Mouse (Mus musculus) midbrain, embryonic 11.5 days (tissue): ENCODE results near the gene Edn2. TPM values are rescaled to one million over a fixed set of nuclear protein-coding genes. Genes with fewer than 3 reads are reported as not detected.

Experiments used
- ATAC-seq: fragments of 200-750 bp; cut with Nextera tagmentation; 2 replicates; pipeline ENCODE4 v1.8.0; 2017; ENCODE audit warnings: moderate TSS enrichment, moderate library complexity; ENCODE audit not compliant: low FRiP score
- DNase-seq: peaks from one replicate; pipeline ENCODE4 v3.0.0; 2015; ENCODE audit warnings: low spot score; ENCODE audit errors: missing footprints
- H3K27ac ChIP-seq: fragments of 300-500 bp; sonication (generic); 2 replicates; pipeline ENCODE4 v1.5.1; 2014; ENCODE audit warnings: low read depth, low read length
- H3K27me3 ChIP-seq: fragments of 300-500 bp; sonication (generic); 2 replicates; pipeline ENCODE4 v1.6.1; 2014; ENCODE audit warnings: mild to moderate bottlenecking, low read length, moderate library complexity, mixed read lengths; ENCODE audit not compliant: control insufficient read depth, insufficient read depth
- H3K36me3 ChIP-seq: fragments of 300-500 bp; sonication (generic); 2 replicates; pipeline ENCODE4 v1.6.1; 2014; ENCODE audit warnings: mild to moderate bottlenecking, low read length, moderate library complexity, mixed read lengths; ENCODE audit not compliant: control insufficient read depth, insufficient read depth
- H3K4me1 ChIP-seq: fragments of 300-500 bp; sonication (generic); 2 replicates; pipeline ENCODE4 v1.6.1; 2014; ENCODE audit warnings: low read length; ENCODE audit not compliant: control insufficient read depth, insufficient read depth
- H3K4me2 ChIP-seq: fragments of 300-500 bp; sonication (generic); 2 replicates; pipeline ENCODE4 v1.6.1; 2014; ENCODE audit warnings: mild to moderate bottlenecking, moderate library complexity
- H3K4me3 ChIP-seq: fragments of 300-500 bp; sonication (generic); 2 replicates; pipeline ENCODE4 v1.5.1; 2014; ENCODE audit warnings: low read depth, low read length
- H3K9ac ChIP-seq: fragments of 300-500 bp; sonication (generic); 2 replicates; pipeline ENCODE4 v1.6.1; 2014; ENCODE audit warnings: low read length
- H3K9me3 ChIP-seq: fragments of 300-500 bp; sonication (generic); 2 replicates; pipeline ENCODE4 v1.6.1; 2016; ENCODE audit warnings: low read length; ENCODE audit not compliant: control insufficient read depth
- WGBS: fragments of 180-500 bp; shearing (Covaris S2); extraction: QIAGEN DNeasy Blood & Tissue Kit; methylation state at CpG from one replicate; pipeline ENCODE4 v1.1.7; 2014; 5-methylcytosine and 5-hydroxymethylcytosine counted together
- polyA plus RNA-seq: library from polyadenylated mRNA; unstranded; fragments of >200 nt; fragmentation: Nextera tagmentation; extraction: Ambion mirVana; gene quantifications from 2 replicates; pipeline ENCODE4 v1.2.1, GENCODE M21; 2014

Edn2 gene
- polyA plus RNA-seq, 1 experiment from 2014 or later, result not detected

GRCm38 (mm10) chr4:120168346-120168745 lies 7.3 kb downstream of the Edn2 start:
- no peak for ATAC-seq
- 95% methylated on average over 4 of the region's 4 CpGs for WGBS
- no peak overlapping the region for H3K27ac ChIP-seq
- peak; percentile 80 for DNase-seq
- H3K4me3 ChIP-seq, result no peak overlapping the region
- H3K4me1 ChIP-seq, result peaks cover 2% of the 10 kb centered on the region
- H3K9me3 ChIP-seq, result no peaks in the 10 kb centered on the region
- H3K4me2 ChIP-seq, result no peak overlapping the region
- no peak overlapping the region for H3K9ac ChIP-seq
- no peaks in the 10 kb centered on the region for H3K36me3 ChIP-seq
- no peaks in the 10 kb centered on the region for H3K27me3 ChIP-seq

DNA sequence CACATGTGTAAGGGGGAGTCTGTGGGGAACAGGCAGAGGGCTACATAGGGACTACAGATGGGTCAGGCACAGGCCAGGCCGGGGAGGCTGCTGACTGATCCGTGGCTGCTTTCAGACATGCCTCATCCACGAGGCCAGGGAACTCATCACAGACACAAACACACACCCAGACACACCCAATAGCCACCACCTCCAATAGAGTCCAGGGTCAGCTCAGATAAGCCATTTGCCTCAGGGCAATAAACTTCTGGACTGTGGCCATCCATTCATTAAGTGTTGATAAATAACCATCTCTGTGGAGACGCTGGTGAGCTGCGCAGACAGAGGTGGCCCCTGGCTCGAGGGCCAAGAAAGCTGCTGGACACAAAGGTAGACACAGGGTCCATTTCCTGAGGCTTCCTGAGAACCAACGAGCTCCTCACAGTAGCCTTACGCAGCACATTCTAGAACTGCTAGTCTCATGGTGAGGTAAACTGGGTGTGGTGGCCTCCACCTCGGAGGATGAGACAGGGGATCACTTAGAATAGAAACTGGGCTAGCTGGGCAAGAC lies 9.5 kb downstream of the Edn2 start:
- 79% methylated on average over 9 of the region's 9 CpGs for WGBS
- Histone ChIP-seq H3K27me3 (no peaks in the 10 kb centered on the region), H3K36me3 (no peaks in the 10 kb centered on the region), H3K27ac (no peak overlapping the region), H3K9ac (no peak overlapping the region), H3K9me3 (no peaks in the 10 kb centered on the region), H3K4me1 (peaks cover 2% of the 10 kb centered on the region), H3K4me3 (no peak overlapping the region), H3K4me2 (no peak overlapping the region)
- peak; percentile 54 for DNase-seq
- no peak for ATAC-seq

DNA sequence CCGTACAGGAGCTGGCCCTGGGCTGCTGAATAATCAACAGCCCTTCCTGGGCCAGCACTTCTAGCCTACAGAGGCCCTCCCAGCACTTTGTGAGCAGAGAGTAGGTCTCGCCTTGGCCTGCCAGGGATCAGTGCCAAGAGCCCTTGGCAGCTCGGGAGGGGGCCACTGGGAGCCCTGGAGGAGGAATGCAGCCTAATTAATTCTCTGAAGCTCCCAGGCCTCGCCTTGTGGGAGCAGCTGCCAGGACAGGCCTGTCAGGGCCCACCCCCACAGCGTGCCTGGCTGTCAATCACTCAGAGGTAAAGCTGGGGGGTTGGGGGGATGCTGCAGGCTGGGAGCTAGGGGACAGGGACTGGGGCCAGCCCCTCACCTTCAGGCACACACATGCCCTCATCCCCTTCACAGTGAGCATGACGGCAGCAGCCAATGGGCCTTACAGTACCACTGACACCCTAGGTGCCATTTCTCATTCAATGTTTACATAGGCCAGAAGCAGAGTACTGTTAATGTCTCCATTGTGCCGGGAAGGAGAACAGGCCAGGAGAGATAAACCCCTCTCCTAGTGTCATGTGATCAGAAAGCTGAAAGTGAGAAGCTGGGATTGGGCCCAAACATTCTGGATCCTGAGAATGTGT lies 11.2 kb downstream of the Edn2 start:
- Histone ChIP-seq H3K9me3 (no peaks in the 10 kb centered on the region), H3K36me3 (no peaks in the 10 kb centered on the region), H3K4me3 (no peak overlapping the region), H3K27ac (no peak overlapping the region), H3K4me2 (no peak overlapping the region), H3K4me1 (peaks cover 2% of the 10 kb centered on the region), H3K9ac (no peak overlapping the region), H3K27me3 (no peaks in the 10 kb centered on the region)
- ATAC-seq (peak; percentile 85), DNase-seq (peak; percentile 83)
- WGBS, result 32% methylated on average over 7 of the region's 7 CpGs

DNA sequence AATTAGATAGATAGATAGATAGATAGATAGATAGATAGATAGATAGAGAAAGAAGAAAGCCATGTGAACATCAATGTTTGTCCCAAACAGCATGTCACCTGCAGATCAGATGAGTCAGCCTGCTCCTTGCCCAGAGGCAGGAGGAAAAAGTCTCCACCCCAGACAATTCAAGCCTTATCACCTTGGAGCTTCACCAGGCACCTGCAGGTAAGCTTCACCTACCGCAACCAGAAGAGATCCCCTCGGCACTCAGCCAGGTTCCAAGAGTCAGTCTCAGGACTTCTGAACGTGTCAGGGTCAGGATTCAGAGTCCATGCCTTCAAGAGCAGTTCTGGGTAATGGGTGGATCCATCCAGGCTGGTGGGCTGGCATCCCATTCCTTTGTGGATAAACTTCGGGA lies 18.1 kb downstream of the Edn2 start:
- 83% methylated on average over 4 of the region's 4 CpGs for whole genome bisulfite sequencing
- H3K4me1 ChIP-seq, result no peaks in the 10 kb centered on the region
- H3K9ac ChIP-seq, result no peak overlapping the region
- peak; percentile 2 for DNase-seq
- H3K9me3 ChIP-seq, result no peaks in the 10 kb centered on the region
- H3K4me2 ChIP-seq, result no peak overlapping the region
- H3K27me3 ChIP-seq, result no peaks in the 10 kb centered on the region
- no peak for ATAC-seq
- no peak overlapping the region for H3K4me3 ChIP-seq
- no peak overlapping the region for H3K27ac ChIP-seq
- no peaks in the 10 kb centered on the region for H3K36me3 ChIP-seq

GRCm38 (mm10) chr4:120180535-120180934 lies 19.5 kb downstream of the Edn2 start:
- Histone ChIP-seq H3K9ac (no peak overlapping the region), H3K4me2 (no peak overlapping the region), H3K4me3 (no peak overlapping the region), H3K9me3 (no peaks in the 10 kb centered on the region), H3K36me3 (no peaks in the 10 kb centered on the region), H3K4me1 (no peaks in the 10 kb centered on the region), H3K27ac (no peak overlapping the region), H3K27me3 (no peaks in the 10 kb centered on the region)
- ATAC-seq, result no peak
- peak; percentile 8 for DNase-seq

- H3K4me3 ChIP-seq, result no peak overlapping the region
- no peak overlapping the region for H3K27ac ChIP-seq
- WGBS, result 29% methylated on average over 5 of the region's 5 CpGs
- H3K27me3 ChIP-seq, result no peaks in the 10 kb centered on the region
- H3K9ac ChIP-seq, result no peak overlapping the region
- no peaks in the 10 kb centered on the region for H3K4me1 ChIP-seq
- H3K4me2 ChIP-seq, result no peak overlapping the region
- no peak for DNase-seq
- no peaks in the 10 kb centered on the region for H3K9me3 ChIP-seq
- no peaks in the 10 kb centered on the region for H3K36me3 ChIP-seq
- no peak for ATAC-seq
These were observed 23.5 kb downstream of the Edn2 start for GRCm38 (mm10) chr4:120184374-120184991.

DNA sequence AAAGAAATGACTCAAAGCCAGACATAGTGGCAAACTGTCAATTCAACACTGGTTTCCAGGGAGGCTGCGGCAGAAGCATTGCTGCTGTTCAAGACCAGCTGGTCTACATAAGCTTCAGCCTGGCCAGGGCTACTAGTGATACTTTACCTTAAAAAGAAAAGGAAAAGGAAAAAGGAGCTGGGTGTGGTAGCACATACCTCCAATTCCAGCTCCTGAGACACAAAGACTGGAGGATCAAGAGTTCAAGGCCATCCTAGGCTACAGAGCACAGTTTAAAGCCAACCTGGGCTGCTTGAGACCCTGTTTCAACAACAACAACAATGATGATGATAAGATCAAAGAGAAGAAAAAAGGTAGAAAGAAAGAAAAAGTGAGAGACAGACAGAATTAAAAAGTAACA lies 25.4 kb downstream of the Edn2 start:
- Histone ChIP-seq H3K27ac (no peak overlapping the region), H3K4me2 (no peak overlapping the region), H3K9me3 (no peaks in the 10 kb centered on the region), H3K9ac (no peak overlapping the region), H3K4me1 (no peaks in the 10 kb centered on the region), H3K36me3 (no peaks in the 10 kb centered on the region), H3K4me3 (no peak overlapping the region), H3K27me3 (no peaks in the 10 kb centered on the region)
- no peak for ATAC-seq
- no peak for DNase-seq
- WGBS, result 93% methylated on average over 1 of the region's 1 CpGs

GRCm38 (mm10) chr4:120186934-120187333 lies 25.9 kb downstream of the Edn2 start:
- H3K9ac ChIP-seq, result no peak overlapping the region
- H3K9me3 ChIP-seq, result no peaks in the 10 kb centered on the region
- H3K4me2 ChIP-seq, result no peak overlapping the region
- ATAC-seq, result no peak
- no peaks in the 10 kb centered on the region for H3K27me3 ChIP-seq
- no peak for DNase-seq
- 2% methylated on average over 4 of the region's 4 CpGs for WGBS
- no peak overlapping the region for H3K27ac ChIP-seq
- no peaks in the 10 kb centered on the region for H3K4me1 ChIP-seq
- no peaks in the 10 kb centered on the region for H3K36me3 ChIP-seq
- H3K4me3 ChIP-seq, result no peak overlapping the region

- no peaks in the 10 kb centered on the region for H3K36me3 ChIP-seq
- ATAC-seq, result no peak
- no peaks in the 10 kb centered on the region for H3K4me1 ChIP-seq
- no peak for DNase-seq
- no peaks in the 10 kb centered on the region for H3K9me3 ChIP-seq
- H3K27ac ChIP-seq, result no peak overlapping the region
- H3K27me3 ChIP-seq, result no peaks in the 10 kb centered on the region
- no peak overlapping the region for H3K4me3 ChIP-seq
- 88% methylated on average over 6 of the region's 6 CpGs for WGBS
- H3K4me2 ChIP-seq, result no peak overlapping the region
- no peak overlapping the region for H3K9ac ChIP-seq
These were observed 27.2 kb downstream of the Edn2 start for GRCm38 (mm10) chr4:120188204-120188603.
